Comparison of ENCODE assay signal across 9 mouse cellular contexts in the genomic region with DNA sequence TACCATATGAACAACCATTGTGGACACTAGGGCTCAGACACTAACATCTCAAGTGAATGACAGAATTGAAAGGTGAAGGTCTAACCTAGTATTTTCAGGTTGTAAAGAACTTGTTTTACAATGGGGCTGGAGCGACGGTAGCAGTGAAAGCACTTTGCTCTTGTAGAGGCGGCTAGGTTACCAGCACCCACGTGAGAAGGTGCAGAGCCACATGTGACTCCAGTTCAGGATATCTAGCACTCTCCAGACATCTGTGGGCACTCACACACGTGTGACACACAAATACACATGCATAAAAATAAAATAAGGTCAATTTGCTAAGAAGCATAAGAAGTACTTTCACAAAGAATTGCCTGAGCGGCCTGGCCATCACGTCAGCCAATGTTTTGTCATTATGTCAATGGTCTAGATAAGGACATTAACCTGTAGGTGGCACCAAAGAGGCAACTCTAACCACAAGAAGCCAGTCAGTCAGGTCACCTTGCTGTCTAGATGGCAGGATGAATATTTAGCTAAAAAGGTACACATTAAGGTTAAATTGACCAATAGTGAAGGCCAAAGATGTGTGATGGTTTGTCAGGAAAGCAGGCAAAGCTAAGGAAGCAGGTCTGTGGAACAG.
DNase-seq lines count a peak whose midpoint lies in the region; ATAC-seq and TF ChIP-seq lines count a peak whose summit lies in the region.
"Had no signal": no experiment of that assay in that cellular context is flagged by ENCODE, and none has a peak within 500 bp of the region (broad histone marks: within the 10 kb centered on the region; RNA-seq: fewer than 3 reads in every experiment).

No protein-coding gene starts in this region.

- no peak overlapping the region for H3K27ac ChIP-seq in heart, embryonic 12.5 days (ENCODE audit: poor library complexity, severe bottlenecking)
- H3K27ac ChIP-seq in bone marrow, adult 2 months (ENCODE audit: control insufficient read depth, insufficient read depth, low read depth, low read length, poor library complexity): no peak overlapping the region
- H3K27ac ChIP-seq: midbrain, embryonic 12.5 days had no signal

- no peak overlapping the region for H3K4me3 ChIP-seq in heart, embryonic 12.5 days
- H3K4me3 ChIP-seq in bone marrow, adult 2 months (replicated peaks; ENCODE audit: control insufficient read depth, low read depth, low read length): no peak overlapping the region
- H3K4me3 ChIP-seq: midbrain, embryonic 12.5 days had no signal

- no peaks in the 10 kb centered on the region for H3K36me3 ChIP-seq in heart, embryonic 12.5 days
- H3K36me3 ChIP-seq: midbrain, embryonic 12.5 days had no signal

- peaks cover 20% of the 10 kb centered on the region for H3K4me1 ChIP-seq in heart, embryonic 12.5 days (replicated peaks)
- H3K4me1 ChIP-seq in bone marrow, adult 2 months (ENCODE audit: control insufficient read depth, insufficient read depth, low read length): no peaks in the 10 kb centered on the region
- H3K4me1 ChIP-seq: midbrain, embryonic 12.5 days had no signal

- no peaks in the 10 kb centered on the region for H3K27me3 ChIP-seq in heart, embryonic 12.5 days (replicated peaks)
- H3K27me3 ChIP-seq: midbrain, embryonic 12.5 days had no signal

- 0 out of 2 replicates have a peak, but pooled peaks have one; percentile 13 for TF ChIP-seq CTCF in bone marrow, adult 2 months (IDR thresholded peaks at IDR 0.05; ENCODE audit: control insufficient read depth, insufficient read depth, low read length)

- 53% methylated on average over 7 of the region's 7 CpGs for WGBS in heart, embryonic 12.5 days
- 58% methylated on average over 7 of the region's 7 CpGs for WGBS in bone marrow, adult 2 months

- ATAC-seq in heart, embryonic 12.5 days (ENCODE audit: insufficient number of reproducible peaks, low FRiP score): no peak
- ATAC-seq in CD4-positive, CD25-positive, alpha-beta regulatory T cell, adult 4 months: peak; percentile 62
- ATAC-seq in erythroid progenitor cell, adult 5-6 weeks (replicated peaks; ENCODE audit: low FRiP score, poor library complexity, severe bottlenecking): peak; percentile 76

- H3K9ac ChIP-seq in heart, embryonic 12.5 days: no peak overlapping the region
- H3K9ac ChIP-seq: midbrain, embryonic 12.5 days had no signal

- no peaks in the 10 kb centered on the region for H3K9me3 ChIP-seq in heart, embryonic 12.5 days (replicated peaks)
- H3K9me3 ChIP-seq: midbrain, embryonic 12.5 days had no signal

- TF ChIP-seq POLR2A in bone marrow, adult 2 months (IDR thresholded peaks at IDR 0.05; ENCODE audit: borderline replicate concordance, control insufficient read depth, low read depth, low read length): no peak

- H3K4me2 ChIP-seq in heart, embryonic 12.5 days: no peak overlapping the region
- H3K4me2 ChIP-seq: midbrain, embryonic 12.5 days had no signal

- peak; percentile 66 to 76 for DNase-seq in heart, adult 18-20 months
- DNase-seq in kidney, postnatal 14 days: peak; percentile 72
- peak; percentile 83 for DNase-seq in lung, postnatal 25 days (ENCODE audit: low spot score)
- peak; percentile 9 to 12 for DNase-seq in thymus, postnatal 36 days

Comparison
In these comparisons a context has a peak if more than half of its experiments do, and no peak if none do; other contexts are left out.
1. DNase-seq: peak in every context shown above with its lines; median percentile 83 in lung, postnatal 25 days; 72 in kidney, postnatal 14 days; 71 in heart, adult 18-20 months; 10 in thymus, postnatal 36 days.